Mouse (Mus musculus) right cerebral cortex, postnatal 14 days (tissue): ENCODE results near the gene Tmem181a.
A peak's percentile ranks its signal among the peaks of the same experiment; 100 is the strongest.
"Not testable (repeated sequence)": the region's sequence is repeated elsewhere in the genome, so short reads cannot be mapped to it uniquely, and the experiment has no call there.

Experiments
- DNase-seq: peaks from one replicate; pipeline ENCODE4 v3.0.0; 2022

Tmem181a gene

GRCm38 (mm10) chr17:6306503-6306902, 49.8 kb downstream of the Tmem181a start:
- not testable (repeated sequence) for DNase-seq

- DNase-seq: not testable (repeated sequence)
Measured at GRCm38 (mm10) chr17:6311716-6312115, 55.1 kb downstream of the Tmem181a start.

GRCm38 (mm10) chr17:6312755-6313154, 56.1 kb downstream of the Tmem181a start:
- DNase-seq: not testable (repeated sequence)

GRCm38 (mm10) chr17:6314493-6314892, 57.8 kb downstream of the Tmem181a start:
- DNase-seq: not testable (repeated sequence)

GRCm38 (mm10) chr17:6315706-6316105, 59.0 kb downstream of the Tmem181a start:
- not testable (repeated sequence) for DNase-seq

- peak; percentile 75 for DNase-seq
Measured at GRCm38 (mm10) chr17:6316379-6317126, 59.9 kb downstream of the Tmem181a start.

GRCm38 (mm10) chr17:6317339-6317985, 60.8 kb downstream of the Tmem181a start, which contains the start of gene Dynlt1a:
Gene Dynlt1a (minus strand): TSS chr17:6317500.
- DNase-seq: peak; percentile 96

GRCm38 (mm10) chr17:6321081-6321777, 64.6 kb downstream of the Tmem181a start:
- DNase-seq: not testable (repeated sequence)

GRCm38 (mm10) chr17:6321778-6322101, 65.1 kb downstream of the Tmem181a start:
- not testable (repeated sequence) for DNase-seq

- not testable (repeated sequence) for DNase-seq
Measured at GRCm38 (mm10) chr17:6325021-6325420, 68.4 kb downstream of the Tmem181a start.

GRCm38 (mm10) chr17:6325543-6325942, 68.9 kb downstream of the Tmem181a start:
- DNase-seq: not testable (repeated sequence)

GRCm38 (mm10) chr17:6327554-6327953, 70.9 kb downstream of the Tmem181a start:
- not testable (repeated sequence) for DNase-seq

GRCm38 (mm10) chr17:6328997-6329396, 72.3 kb downstream of the Tmem181a start:
- not testable (repeated sequence) for DNase-seq

- DNase-seq: not testable (repeated sequence)
Measured at GRCm38 (mm10) chr17:6342606-6343294, 86.1 kb downstream of the Tmem181a start.

- DNase-seq: peak; percentile 6
Measured at GRCm38 (mm10) chr17:6355256-6355655, 98.6 kb downstream of the Tmem181a start.
